Mouse (Mus musculus): ENCODE measurements around the gene Styxl1. TPM values are rescaled to one million over a fixed set of nuclear protein-coding genes. Genes with fewer than 3 reads are reported as not detected.

Gene Styxl1
- not detected in 2 replicates for total RNA-seq (2014; rRNA removed; ENCODE audit: low replicate concordance)
- 0.18 and 0.42 TPM in 2 replicates for polyA plus RNA-seq (2015; fragmentation: Nextera tagmentation; extraction: Ambion mirVana)

DNA sequence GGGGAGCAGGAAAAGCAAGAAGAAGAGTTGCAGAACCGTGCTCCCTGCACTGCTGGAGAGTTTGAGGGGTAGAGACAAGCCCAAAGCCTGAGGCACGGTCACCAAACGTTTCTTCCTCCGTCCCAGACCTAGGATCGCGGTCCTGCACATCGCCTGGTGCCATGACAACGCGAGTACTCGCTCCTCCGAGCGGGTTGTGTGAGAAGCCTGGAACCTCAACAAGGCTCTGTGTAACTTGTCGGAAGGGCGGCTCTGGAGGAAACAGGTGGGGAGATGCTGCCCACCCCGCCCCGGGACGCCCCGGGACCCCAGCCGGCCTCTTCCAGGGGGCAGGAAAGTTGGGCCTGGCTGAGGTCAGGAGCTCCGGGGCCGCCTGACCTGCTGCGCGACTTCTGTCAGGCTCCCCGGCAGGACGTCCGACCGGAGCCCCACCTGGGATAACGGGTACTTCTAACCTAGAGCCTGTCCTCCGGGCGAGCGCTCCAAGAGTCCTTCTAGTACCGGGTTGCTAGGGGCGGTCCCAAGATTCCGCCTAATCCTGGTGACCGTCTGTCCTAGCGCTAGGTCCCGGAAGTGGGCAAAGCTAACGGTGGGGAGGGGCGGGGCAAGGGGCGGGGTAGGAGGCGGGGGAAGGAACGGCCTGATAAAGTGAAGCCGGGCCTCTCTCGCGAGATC is at the start of gene Styxl1:
Gene Styxl1, minus strand, starts transcription at position 590 of the 675 bp plus-strand sequence.
- Histone ChIP-seq H3K36me3 (replicated peaks; ENCODE audit: control insufficient read depth, insufficient read depth, low read length) (peaks cover 9% of the 10 kb centered on the region), H3K27ac (ENCODE audit: low read depth) (peak within 1 kb of the TSS; percentile 98), H3K9ac (replicated peaks; ENCODE audit: low read depth, low read length) (peak within 1 kb of the TSS; percentile 93), H3K27me3 (ENCODE audit: control insufficient read depth, insufficient read depth, low read length) (no peaks in the 10 kb centered on the region), H3K4me1 (ENCODE audit: control insufficient read depth, insufficient read depth) (peaks cover 26% of the 10 kb centered on the region), H3K4me3 (ENCODE audit: low read depth, low read length) (peak within 1 kb of the TSS; percentile 88), H3K9me3 (replicated peaks; ENCODE audit: control insufficient read depth, low read length) (no peaks in the 10 kb centered on the region), H3K4me2 (ENCODE audit: low read depth, low read length) (peak within 1 kb of the TSS; percentile 87)
- peak; percentile 15 for ATAC-seq (ENCODE audit: insufficient read depth, low read depth)
- under 1% methylated on average over 44 of the region's 45 CpGs for WGBS
- no peak for TF ChIP-seq EP300 (IDR thresholded peaks at IDR 0.05; ENCODE audit: low read depth)
- TF ChIP-seq CTCF (IDR thresholded peaks at IDR 0.05; ENCODE audit: low read depth): no peak
- DNase-seq (ENCODE audit: low spot score): no peak

DNA sequence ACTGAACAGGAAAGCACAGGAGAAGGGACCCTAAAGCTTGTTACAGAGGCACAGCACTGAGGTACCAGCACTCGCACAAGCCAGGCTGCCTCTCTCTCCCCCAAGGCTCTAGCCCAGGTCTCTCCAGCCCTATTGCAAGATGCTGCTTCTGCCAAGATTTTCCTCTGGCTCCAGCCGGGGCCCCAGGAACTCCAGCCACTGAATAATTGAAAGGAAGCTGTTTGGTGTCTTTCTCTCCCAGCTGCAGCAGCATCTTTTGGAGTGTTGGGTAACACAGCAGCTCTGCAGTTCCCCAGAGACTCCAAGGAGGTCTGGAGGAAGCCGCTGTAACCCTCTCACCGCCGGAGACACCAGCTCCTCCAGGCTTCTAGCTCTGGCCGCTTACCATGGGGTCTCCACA is 48.0 kb upstream of the Styxl1 start:
- no peak overlapping the region for H3K9ac ChIP-seq (replicated peaks; ENCODE audit: low read depth, low read length)
- no peaks in the 10 kb centered on the region for H3K36me3 ChIP-seq (replicated peaks; ENCODE audit: control insufficient read depth, insufficient read depth, low read length)
- 39% methylated on average over 6 of the region's 6 CpGs for WGBS
- TF ChIP-seq EP300 (IDR thresholded peaks at IDR 0.05; ENCODE audit: low read depth): no peak
- no peak for TF ChIP-seq CTCF (IDR thresholded peaks at IDR 0.05; ENCODE audit: low read depth)
- H3K4me2 ChIP-seq (ENCODE audit: low read depth, low read length): no peak overlapping the region
- DNase-seq (ENCODE audit: low spot score): no peak
- H3K9me3 ChIP-seq (replicated peaks; ENCODE audit: control insufficient read depth, low read length): no peaks in the 10 kb centered on the region
- H3K27me3 ChIP-seq (ENCODE audit: control insufficient read depth, insufficient read depth, low read length): no peaks in the 10 kb centered on the region
- ATAC-seq (ENCODE audit: insufficient read depth, low read depth): no peak
- no peaks in the 10 kb centered on the region for H3K4me1 ChIP-seq (ENCODE audit: control insufficient read depth, insufficient read depth)
- H3K27ac ChIP-seq (ENCODE audit: low read depth): no peak overlapping the region
- no peak overlapping the region for H3K4me3 ChIP-seq (ENCODE audit: low read depth, low read length)

DNA sequence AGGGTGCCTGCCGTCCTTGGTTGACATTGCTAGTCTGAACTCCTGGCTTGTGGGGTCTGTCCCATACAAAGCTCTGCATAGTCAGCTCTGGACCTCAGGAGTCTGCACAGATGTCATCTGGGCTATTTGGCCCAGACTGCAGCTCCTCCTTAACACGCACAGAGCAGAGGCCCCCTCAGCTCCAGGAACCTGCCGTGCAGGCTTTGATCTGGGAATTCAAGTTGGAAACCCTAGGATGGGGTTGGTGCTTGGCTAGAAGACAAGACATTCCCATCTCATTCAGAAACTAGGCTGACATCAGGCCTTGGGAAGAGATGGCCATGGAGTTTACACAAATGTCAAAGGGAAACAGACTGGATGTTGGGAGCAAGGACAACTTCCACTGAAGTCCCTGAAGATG is 46.3 kb upstream of the Styxl1 start:
- 58% methylated on average over 3 of the region's 3 CpGs for WGBS
- peaks cover 4% of the 10 kb centered on the region; the same call in 1 of the 2 replicates for H3K27me3 ChIP-seq (ENCODE audit: control insufficient read depth, insufficient read depth, low read length)
- TF ChIP-seq EP300 (IDR thresholded peaks at IDR 0.05; ENCODE audit: low read depth): no peak
- no peak for TF ChIP-seq CTCF (IDR thresholded peaks at IDR 0.05; ENCODE audit: low read depth)

DNA sequence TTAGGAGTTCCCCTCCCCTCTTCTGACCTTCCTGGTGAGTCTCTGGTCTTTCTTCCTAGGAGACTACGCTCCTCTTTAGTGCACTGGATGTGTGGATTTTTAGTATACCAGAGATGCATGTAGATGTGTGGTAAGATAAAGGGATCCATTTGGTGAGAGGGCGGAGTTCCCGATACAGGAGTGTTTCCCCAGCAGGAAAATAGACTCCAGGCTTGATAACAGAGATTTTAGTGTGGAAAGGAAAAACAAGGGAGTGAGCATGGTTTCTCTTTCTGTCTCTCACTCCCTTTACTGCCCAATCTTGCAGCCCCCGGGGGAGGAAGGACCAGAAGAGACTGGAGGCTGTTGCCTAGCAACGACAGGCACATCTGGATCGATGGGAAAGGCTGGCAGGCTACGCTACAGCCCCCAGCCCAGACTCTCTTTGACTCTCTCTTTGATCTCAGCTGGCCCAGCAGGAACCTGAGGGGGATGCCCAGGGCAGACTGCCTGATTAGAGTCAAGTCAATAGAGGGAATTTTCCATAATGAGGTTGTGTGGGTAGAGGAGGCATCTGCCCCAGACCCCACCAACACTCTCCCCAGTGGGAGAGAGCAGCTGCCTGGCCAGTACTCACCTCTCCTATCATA is 44.2 kb upstream of the Styxl1 start:
- no peak overlapping the region for H3K4me3 ChIP-seq (ENCODE audit: low read depth, low read length)
- H3K9ac ChIP-seq (replicated peaks; ENCODE audit: low read depth, low read length): no peak overlapping the region
- no peaks in the 10 kb centered on the region for H3K4me1 ChIP-seq (ENCODE audit: control insufficient read depth, insufficient read depth)
- no peak for DNase-seq (ENCODE audit: low spot score)
- TF ChIP-seq EP300 (IDR thresholded peaks at IDR 0.05; ENCODE audit: low read depth) (no peak), CTCF (IDR thresholded peaks at IDR 0.05; ENCODE audit: low read depth) (no peak)
- ATAC-seq (ENCODE audit: insufficient read depth, low read depth): no peak
- no peak overlapping the region for H3K4me2 ChIP-seq (ENCODE audit: low read depth, low read length)
- H3K9me3 ChIP-seq (replicated peaks; ENCODE audit: control insufficient read depth, low read length): no peaks in the 10 kb centered on the region
- WGBS: 31% methylated on average over 7 of the region's 7 CpGs
- no peak overlapping the region for H3K27ac ChIP-seq (ENCODE audit: low read depth)
- H3K27me3 ChIP-seq (ENCODE audit: control insufficient read depth, insufficient read depth, low read length): peaks cover 7% of the 10 kb centered on the region; the same call in 1 of the 2 replicates
- H3K36me3 ChIP-seq (replicated peaks; ENCODE audit: control insufficient read depth, insufficient read depth, low read length): no peaks in the 10 kb centered on the region

More for the DNA sequence above, 46.3 kb upstream of the Styxl1 start:
- DNase-seq (ENCODE audit: low spot score) (no peak), ATAC-seq (ENCODE audit: insufficient read depth, low read depth) (no peak)
- H3K9ac ChIP-seq (replicated peaks; ENCODE audit: low read depth, low read length): no peak overlapping the region
- H3K4me3 ChIP-seq (ENCODE audit: low read depth, low read length): no peak overlapping the region
- no peak overlapping the region for H3K4me2 ChIP-seq (ENCODE audit: low read depth, low read length)
- no peak overlapping the region for H3K27ac ChIP-seq (ENCODE audit: low read depth)
- H3K9me3 ChIP-seq (replicated peaks; ENCODE audit: control insufficient read depth, low read length): no peaks in the 10 kb centered on the region
- H3K4me1 ChIP-seq (ENCODE audit: control insufficient read depth, insufficient read depth): no peaks in the 10 kb centered on the region
- H3K36me3 ChIP-seq (replicated peaks; ENCODE audit: control insufficient read depth, insufficient read depth, low read length): no peaks in the 10 kb centered on the region

DNA sequence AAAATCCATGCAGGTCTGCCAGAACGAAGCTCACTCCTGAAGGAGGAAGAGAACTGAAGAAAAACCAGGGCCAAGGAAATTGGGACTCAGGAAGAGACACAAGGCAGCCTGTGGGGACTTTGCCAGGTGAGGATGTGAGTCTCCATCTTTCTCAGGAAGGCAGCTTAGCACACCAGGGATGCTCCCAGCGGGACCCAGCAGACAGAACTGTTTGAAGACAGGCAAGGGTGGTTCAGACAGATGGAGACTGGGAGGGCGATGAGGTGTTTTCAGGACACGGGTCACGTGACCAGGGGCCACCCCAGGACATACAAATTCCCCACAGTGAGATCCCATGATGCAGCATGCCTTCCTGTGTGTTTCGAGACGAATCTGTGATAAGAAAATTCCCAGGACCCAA is 40.3 kb upstream of the Styxl1 start:
- no peak for TF ChIP-seq CTCF (IDR thresholded peaks at IDR 0.05; ENCODE audit: low read depth)
- TF ChIP-seq EP300 (IDR thresholded peaks at IDR 0.05; ENCODE audit: low read depth): no peak
- Histone ChIP-seq H3K27me3 (ENCODE audit: control insufficient read depth, insufficient read depth, low read length) (peaks cover 7% of the 10 kb centered on the region; the same call in 1 of the 2 replicates), H3K36me3 (replicated peaks; ENCODE audit: control insufficient read depth, insufficient read depth, low read length) (no peaks in the 10 kb centered on the region), H3K4me2 (ENCODE audit: low read depth, low read length) (no peak overlapping the region), H3K9me3 (replicated peaks; ENCODE audit: control insufficient read depth, low read length) (no peaks in the 10 kb centered on the region), H3K4me1 (ENCODE audit: control insufficient read depth, insufficient read depth) (no peaks in the 10 kb centered on the region), H3K27ac (ENCODE audit: low read depth) (no peak overlapping the region), H3K4me3 (ENCODE audit: low read depth, low read length) (no peak overlapping the region), H3K9ac (replicated peaks; ENCODE audit: low read depth, low read length) (no peak overlapping the region)
- ATAC-seq (ENCODE audit: insufficient read depth, low read depth) (no peak), DNase-seq (ENCODE audit: low spot score) (no peak)
- 26% methylated on average over 7 of the region's 7 CpGs for WGBS

All from heart, postnatal 0 days (tissue).